Mouse (Mus musculus) hindbrain, embryonic 15.5 days (tissue): ENCODE results near the gene Ahdc1. TPM values are rescaled to one million over a fixed set of nuclear protein-coding genes. Genes with fewer than 3 reads are reported as not detected.

Experiments
- ATAC-seq: fragments of 200-750 bp; cut with Nextera tagmentation; 2 replicates; pipeline ENCODE4 v1.8.0; 2017; ENCODE audit warnings: low read depth, moderate number of reproducible peaks, moderate TSS enrichment; ENCODE audit not compliant: low FRiP score
- H3K27ac ChIP-seq: fragments of 300-500 bp; sonication (generic); replicated peaks from 2 replicates; pipeline ENCODE4 v1.5.1; 2015; ENCODE audit warnings: mild to moderate bottlenecking, inconsistent platforms
- H3K27me3 ChIP-seq: fragments of 300-500 bp; sonication (generic); 2 replicates; pipeline ENCODE4 v1.6.1; 2015; ENCODE audit warnings: control low read depth, inconsistent platforms
- H3K36me3 ChIP-seq: fragments of 300-500 bp; sonication (generic); 2 replicates; pipeline ENCODE4 v1.6.1; 2015; ENCODE audit warnings: control low read depth, inconsistent platforms
- H3K4me1 ChIP-seq: fragments of 300-500 bp; sonication (generic); replicated peaks from 2 replicates; pipeline ENCODE4 v1.6.1; 2015; ENCODE audit warnings: control low read depth, inconsistent platforms
- H3K4me2 ChIP-seq: fragments of 300-500 bp; sonication (generic); 2 replicates; pipeline ENCODE4 v1.6.1; 2015; ENCODE audit warnings: moderate library complexity, mild to moderate bottlenecking, inconsistent platforms
- H3K4me3 ChIP-seq: fragments of 300-500 bp; sonication (generic); 2 replicates; pipeline ENCODE4 v1.5.1; 2015; ENCODE audit warnings: mild to moderate bottlenecking, inconsistent platforms
- H3K9ac ChIP-seq: fragments of 300-500 bp; sonication (generic); 2 replicates; pipeline ENCODE4 v1.6.1; 2015; ENCODE audit warnings: inconsistent platforms
- H3K9me3 ChIP-seq: fragments of 300-500 bp; sonication (generic); 2 replicates; pipeline ENCODE4 v1.6.1; 2016; ENCODE audit warnings: control low read depth, inconsistent platforms
- WGBS: fragments of 180-500 bp; shearing (Covaris S2); methylation state at CpG from one replicate; pipeline ENCODE4 v1.1.7; 2015; 5-methylcytosine and 5-hydroxymethylcytosine counted together
- polyA plus RNA-seq: library from polyadenylated mRNA; unstranded; fragments of >200 nt; fragmentation: Nextera tagmentation; extraction: Ambion mirVana; gene quantifications from 2 replicates; pipeline ENCODE4 v1.2.1, GENCODE M21; 2015

Ahdc1 gene
- polyA plus RNA-seq, 1 experiment from 2014 or later, result 13.9 TPM

- WGBS, result 20% methylated on average over 12 of the region's 12 CpGs
- 0 out of 2 replicates have a peak, but pooled peaks have one; percentile 0 for ATAC-seq
- no peak overlapping the region for H3K4me3 ChIP-seq
Measured at GRCm38 (mm10) chr4:133046691-133047352, 35.8 kb downstream of the Ahdc1 start.

GRCm38 (mm10) chr4:133047353-133048105 lies 36.5 kb downstream of the Ahdc1 start:
- WGBS, result 4% methylated on average over 16 of the region's 16 CpGs
- peak overlapping the region; percentile 41 for H3K4me2 ChIP-seq
- no peaks in the 10 kb centered on the region for H3K27me3 ChIP-seq
- H3K4me3 ChIP-seq, result no peak overlapping the region
- H3K9ac ChIP-seq, result peak overlapping the region; percentile 32; the same call in 1 of the 2 replicates
- H3K9me3 ChIP-seq, result no peaks in the 10 kb centered on the region
- no peaks in the 10 kb centered on the region for H3K36me3 ChIP-seq
- H3K27ac ChIP-seq, result peak overlapping the region; percentile 87
- H3K4me1 ChIP-seq, result peaks cover 100% of the 10 kb centered on the region
- 0 out of 2 replicates have a peak, but pooled peaks have one; percentile 7 for ATAC-seq

More at GRCm38 (mm10) chr4:133046691-133047352, 35.8 kb downstream of the Ahdc1 start:
- H3K9me3 ChIP-seq, result no peaks in the 10 kb centered on the region
- peak overlapping the region; percentile 32 for H3K9ac ChIP-seq
- no peaks in the 10 kb centered on the region for H3K36me3 ChIP-seq
- peak overlapping the region; percentile 87 for H3K27ac ChIP-seq
- H3K27me3 ChIP-seq, result no peaks in the 10 kb centered on the region
- H3K4me2 ChIP-seq, result peak overlapping the region; percentile 41
- H3K4me1 ChIP-seq, result peaks cover 100% of the 10 kb centered on the region

- 40% methylated on average over 19 of the region's 19 CpGs for WGBS
- Histone ChIP-seq H3K9ac (no peak overlapping the region), H3K9me3 (no peaks in the 10 kb centered on the region), H3K27me3 (no peaks in the 10 kb centered on the region), H3K36me3 (no peaks in the 10 kb centered on the region), H3K4me2 (peak overlapping the region; percentile 11; the same call in 1 of the 2 replicates), H3K4me3 (no peak overlapping the region), H3K27ac (peak overlapping the region; percentile 87), H3K4me1 (peaks cover 96% of the 10 kb centered on the region)
- no peak for ATAC-seq
Measured at GRCm38 (mm10) chr4:133049071-133049920, 38.2 kb downstream of the Ahdc1 start.

- Histone ChIP-seq H3K36me3 (no peaks in the 10 kb centered on the region), H3K9ac (0 out of 2 replicates have a peak overlapping the region, but pooled peaks have one; percentile 9), H3K4me3 (no peak overlapping the region), H3K9me3 (no peaks in the 10 kb centered on the region), H3K4me1 (peaks cover 88% of the 10 kb centered on the region), H3K4me2 (no peak overlapping the region), H3K27me3 (no peaks in the 10 kb centered on the region), H3K27ac (peak overlapping the region; percentile 87)
- ATAC-seq, result no peak
- whole genome bisulfite sequencing, result 66% methylated on average over 9 of the region's 9 CpGs
Measured at GRCm38 (mm10) chr4:133050196-133050836, 39.3 kb downstream of the Ahdc1 start.

GRCm38 (mm10) chr4:133050837-133051549 lies 39.9 kb downstream of the Ahdc1 start:
- WGBS, result 88% methylated on average over 6 of the region's 6 CpGs
- Histone ChIP-seq H3K9me3 (no peaks in the 10 kb centered on the region), H3K27ac (peak overlapping the region; percentile 87), H3K4me3 (no peak overlapping the region), H3K36me3 (no peaks in the 10 kb centered on the region), H3K9ac (0 out of 2 replicates have a peak overlapping the region, but pooled peaks have one; percentile 15), H3K27me3 (no peaks in the 10 kb centered on the region), H3K4me1 (peaks cover 88% of the 10 kb centered on the region), H3K4me2 (no peak overlapping the region)
- ATAC-seq, result no peak

- peak overlapping the region; percentile 71 for H3K27ac ChIP-seq
- H3K4me3 ChIP-seq, result no peak overlapping the region
- H3K4me2 ChIP-seq, result no peak overlapping the region
- 0 out of 2 replicates have a peak overlapping the region, but pooled peaks have one; percentile 15 for H3K9ac ChIP-seq
- H3K9me3 ChIP-seq, result no peaks in the 10 kb centered on the region
- WGBS, result 43% methylated on average over 14 of the region's 14 CpGs
- H3K36me3 ChIP-seq, result no peaks in the 10 kb centered on the region
- H3K27me3 ChIP-seq, result no peaks in the 10 kb centered on the region
- peaks cover 88% of the 10 kb centered on the region for H3K4me1 ChIP-seq
- no peak for ATAC-seq
Measured at GRCm38 (mm10) chr4:133051550-133051865, 40.4 kb downstream of the Ahdc1 start.

GRCm38 (mm10) chr4:133052029-133052745 lies 41.1 kb downstream of the Ahdc1 start:
- Histone ChIP-seq H3K4me1 (peaks cover 83% of the 10 kb centered on the region), H3K4me2 (no peak overlapping the region), H3K4me3 (no peak overlapping the region), H3K9ac (no peak overlapping the region), H3K36me3 (no peaks in the 10 kb centered on the region), H3K27me3 (no peaks in the 10 kb centered on the region), H3K9me3 (no peaks in the 10 kb centered on the region), H3K27ac (peak overlapping the region; percentile 71)
- 27% methylated on average over 6 of the region's 6 CpGs for WGBS
- no peak for ATAC-seq

- no peak overlapping the region for H3K4me3 ChIP-seq
- 73% methylated on average over 13 of the region's 13 CpGs for WGBS
- H3K4me1 ChIP-seq, result peaks cover 83% of the 10 kb centered on the region
- no peaks in the 10 kb centered on the region for H3K9me3 ChIP-seq
- no peaks in the 10 kb centered on the region for H3K36me3 ChIP-seq
- H3K27ac ChIP-seq, result peak overlapping the region; percentile 71; the same call in 1 of the 2 replicates
- no peak for ATAC-seq
- H3K4me2 ChIP-seq, result no peak overlapping the region
- no peak overlapping the region for H3K9ac ChIP-seq
- no peaks in the 10 kb centered on the region for H3K27me3 ChIP-seq
Measured at GRCm38 (mm10) chr4:133052995-133053572, 42.0 kb downstream of the Ahdc1 start.

GRCm38 (mm10) chr4:133054530-133054929 lies 43.5 kb downstream of the Ahdc1 start:
- no peaks in the 10 kb centered on the region for H3K9me3 ChIP-seq
- H3K4me2 ChIP-seq, result no peak overlapping the region
- no peak overlapping the region for H3K4me3 ChIP-seq
- no peak overlapping the region for H3K9ac ChIP-seq
- 76% methylated on average over 6 of the region's 6 CpGs for WGBS
- peaks cover 78% of the 10 kb centered on the region for H3K4me1 ChIP-seq
- H3K27ac ChIP-seq, result no peak overlapping the region
- no peaks in the 10 kb centered on the region for H3K27me3 ChIP-seq
- ATAC-seq, result no peak
- H3K36me3 ChIP-seq, result no peaks in the 10 kb centered on the region
